Mouse (Mus musculus) CH12.LX (cell line): ENCODE results near the gene Rtcb. TPM values are rescaled to one million over a fixed set of nuclear protein-coding genes. Genes with fewer than 3 reads are reported as not detected.

Experiments
- DNase-seq: peaks from one replicate; pipeline ENCODE4 v3.0.0-alpha.2; 2013; ENCODE audit errors: extremely low read depth
- H3K27ac ChIP-seq: 2 replicates; pipeline ENCODE4 v1.5.1; 2012; ENCODE audit warnings: low read depth, mild to moderate bottlenecking, control low read depth, moderate library complexity; ENCODE audit not compliant: insufficient read depth
- H3K27me3 ChIP-seq: replicated peaks from 2 replicates; pipeline ENCODE3; 2012; ENCODE audit warnings: inconsistent platforms
- H3K36me3 ChIP-seq, 2 experiments: replicated peaks in 1 of 2; 2 replicates each; pipeline versions ENCODE3 to v1.6.1; 2012; ENCODE audit warnings: inconsistent platforms in 1 of 2, low read length in 1 of 2, mild to moderate bottlenecking in 1 of 2, mixed read lengths in 1 of 2, moderate library complexity in 1 of 2; ENCODE audit not compliant: control insufficient read depth in 1 of 2, insufficient read depth in 1 of 2
- H3K4me1 ChIP-seq, 2 experiments: 2 replicates each; pipeline ENCODE4 v1.6.1; 2012; ENCODE audit warnings: inconsistent platforms in 1 of 2, moderate library complexity in 1 of 2; ENCODE audit not compliant: insufficient read depth in 2 of 2, control insufficient read depth in 1 of 2
- H3K4me2 ChIP-seq: 2 replicates; pipeline ENCODE4 v1.6.1; 2012; ENCODE audit warnings: low read depth, mild to moderate bottlenecking, control low read depth; ENCODE audit not compliant: poor library complexity, insufficient read depth, severe bottlenecking
- H3K4me3 ChIP-seq, 3 experiments: fragments of 150-350 bp in 1 of 3; sonication (generic) in 1 of 3; replicated peaks in 1 of 3; 2 replicates each; pipeline versions ENCODE3 to v1.5.1; 2011 to 2012; ENCODE audit warnings: low read depth in 2 of 3, low read length in 2 of 3, mild to moderate bottlenecking in 2 of 3, moderate library complexity in 2 of 3, control low read depth in 1 of 3, improper control_type of control experiment in 1 of 3, inconsistent platforms in 1 of 3, mixed read lengths in 1 of 3; ENCODE audit not compliant: poor library complexity in 1 of 3
- H3K79me2 ChIP-seq: replicated peaks from 2 replicates; pipeline ENCODE4 v1.6.1; 2012; ENCODE audit warnings: mild to moderate bottlenecking, moderate library complexity; ENCODE audit not compliant: control insufficient read depth, poor library complexity, insufficient read depth, severe bottlenecking; ENCODE audit errors: extremely low read depth
- H3K9ac ChIP-seq: 2 replicates; pipeline ENCODE4 v1.6.1; 2012; ENCODE audit warnings: low read depth, mild to moderate bottlenecking, control low read depth, moderate library complexity; ENCODE audit not compliant: insufficient read depth
- H3K9me3 ChIP-seq: replicated peaks from 2 replicates; pipeline ENCODE3; 2012; ENCODE audit warnings: low read length, inconsistent platforms, mixed read lengths
- CTCF ChIP-seq, 2 experiments: IDR thresholded peaks in 1 of 2; conservative IDR thresholded peaks in 1 of 2; 2 replicates each; pipeline ENCODE4 v1.5.1; 2011 to 2012; ENCODE audit warnings: low read depth in 2 of 2, low read length in 2 of 2, improper control_type of control experiment in 1 of 2, inconsistent platforms in 1 of 2, mild to moderate bottlenecking in 1 of 2, moderate library complexity in 1 of 2
- ELF1 ChIP-seq: IDR thresholded peaks from 2 replicates; pipeline ENCODE4 v1.6.1; 2014; ENCODE audit warnings: low read depth, mild to moderate bottlenecking, inconsistent platforms, low read length, improper control_type of control experiment
- ETS1 ChIP-seq: conservative IDR thresholded peaks from 2 replicates; pipeline ENCODE4 v1.6.1; 2012; ENCODE audit warnings: low read depth, mild to moderate bottlenecking, inconsistent platforms, low read length, improper control_type of control experiment, moderate library complexity
- GABPA ChIP-seq: IDR thresholded peaks from 2 replicates; pipeline ENCODE4 v1.6.1; 2012; ENCODE audit warnings: low read depth, low read length, improper control_type of control experiment, inconsistent platforms; ENCODE audit not compliant: insufficient replicate concordance
- KAT2A ChIP-seq: IDR thresholded peaks from 2 replicates; pipeline ENCODE4 v1.6.1; 2012; ENCODE audit warnings: low read length, improper control_type of control experiment, inconsistent platforms; ENCODE audit not compliant: insufficient replicate concordance
- MAX ChIP-seq: IDR thresholded peaks from 2 replicates; pipeline ENCODE4 v1.6.1; 2011; ENCODE audit warnings: low read length, improper control_type of control experiment
- MAZ ChIP-seq: IDR thresholded peaks from 2 replicates; pipeline ENCODE4 v1.6.1; 2012; ENCODE audit warnings: low read depth, mild to moderate bottlenecking, inconsistent platforms, low read length, improper control_type of control experiment, moderate library complexity
- MEF2A ChIP-seq: IDR thresholded peaks from 2 replicates; pipeline ENCODE4 v1.6.1; 2014; ENCODE audit warnings: low read depth, mild to moderate bottlenecking, inconsistent platforms, low read length, improper control_type of control experiment, borderline replicate concordance
- MYC ChIP-seq: IDR thresholded peaks from 2 replicates; pipeline ENCODE4 v1.6.1; 2011; ENCODE audit warnings: low read depth, mild to moderate bottlenecking, improper control_type of control experiment, low read length
- PAX5 ChIP-seq: IDR thresholded peaks from 2 replicates; pipeline ENCODE4 v1.6.1; 2012; ENCODE audit warnings: low read length, inconsistent platforms, mixed read lengths
- POLR2AphosphoS2 ChIP-seq: IDR thresholded peaks from 2 replicates; pipeline ENCODE4 v1.6.1; 2011; ENCODE audit warnings: low read depth, low read length, improper control_type of control experiment
- RAD21 ChIP-seq: IDR thresholded peaks from 2 replicates; pipeline ENCODE4 v1.6.1; 2011; ENCODE audit warnings: low read depth, mild to moderate bottlenecking, low read length, improper control_type of control experiment, moderate library complexity
- SMC3 ChIP-seq: IDR thresholded peaks from 2 replicates; pipeline ENCODE4 v1.6.1; 2011; ENCODE audit warnings: low read depth, low read length, improper control_type of control experiment
- USF2 ChIP-seq: conservative IDR thresholded peaks from 2 replicates; pipeline ENCODE4 v1.6.1; 2011; ENCODE audit warnings: low read depth, low read length, improper control_type of control experiment
- ZC3H11A ChIP-seq: IDR thresholded peaks from 2 replicates; pipeline ENCODE4 v1.6.1; 2012; ENCODE audit warnings: low read depth, mild to moderate bottlenecking, inconsistent platforms, low read length, improper control_type of control experiment
- ZKSCAN1 ChIP-seq: IDR thresholded peaks from 2 replicates; pipeline ENCODE4 v1.6.1; 2012; ENCODE audit warnings: low read depth, inconsistent platforms, low read length, improper control_type of control experiment, borderline replicate concordance
- dilution Hi-C: fragments of 300-500 bp; cut with MboI; formaldehyde crosslinking; loops from 2 replicates; pipeline ENCODE4 v1.14.3; 2020; ENCODE audit warnings: low sequenced_read_pairs; ENCODE audit not compliant: extremely low pct_unique_long_range_greater_than_20kb, extremely low pct_ligation_motif_present
- in situ Hi-C: fragments of 300-500 bp; cut with MboI; formaldehyde crosslinking; loops from 3 replicates; pipeline ENCODE4 v1.14.3; 2019; ENCODE audit warnings: low sequenced_read_pairs, low pct_ligation_motif_present, low pct_unique_long_range_greater_than_20kb, mixed read lengths
- polyA plus RNA-seq: library from polyadenylated mRNA; unstranded; fragments of >175 nt; gene quantifications from 2 replicates; pipeline ENCODE4 v1.2.1, GENCODE M21; 2012; ENCODE audit warnings: low read depth; ENCODE audit not compliant: insufficient read length
- total RNA-seq, 2 experiments: library from RNA; depleted of rRNA; stranded (reverse); fragments of 300-350 nt in 1 of 2; fragments of >200 nt in 1 of 2; gene quantifications; 2 replicates each; pipeline ENCODE4 v1.2.3; 2012 to 2014

Rtcb gene
- total and polyA plus RNA-seq, 3 experiments, result 192 to 239 (median 225) TPM

- Histone ChIP-seq H3K36me3 (no peaks in the 10 kb centered on the region), H3K4me3 (no peak overlapping the region), H3K27me3 (no peaks in the 10 kb centered on the region), H3K9me3 (no peaks in the 10 kb centered on the region), H3K79me2 (no peaks in the 10 kb centered on the region), H3K4me1 (peaks cover 0 to 11% of the 10 kb centered on the region in 2 experiments; a peak in 2 of 4 replicates), H3K4me2 (no peak overlapping the region), H3K9ac (no peak overlapping the region), H3K27ac (no peak overlapping the region)
- in situ Hi-C loops (loop anchor here (5.0 to 25.0 kb wide), 2 partner anchors 84 to 494 kb away; no protein-coding TSS in a partner anchor), dilution Hi-C loops (no loop called here)
- DNase-seq, result peak; percentile 62
- TF ChIP-seq ZC3H11A (no peak), USF2 (no peak), MYC (no peak), ZKSCAN1 (no peak), ELF1 (no peak), GABPA (no peak), KAT2A (no peak), RAD21 (peak; percentile 87), CTCF (conservative IDR thresholded peaks at IDR 0.05 in 1 of 2, IDR thresholded peaks at IDR 0.05 in 1 of 2; ENCODE audit: low read depth in 2 of 2, low read length in 2 of 2) (peak; percentile 62 to 85), SMC3 (peak; percentile 62)
Measured at GRCm38 (mm10) chr10:85968157-85968634, 10.6 kb upstream of the Rtcb start.

GRCm38 (mm10) chr10:85967411-85968156 is 10.0 kb upstream of the Rtcb start:
- Histone ChIP-seq H3K4me3 (no peak overlapping the region), H3K27me3 (no peaks in the 10 kb centered on the region), H3K79me2 (no peaks in the 10 kb centered on the region), H3K9ac (no peak overlapping the region), H3K36me3 (no peaks in the 10 kb centered on the region), H3K4me2 (no peak overlapping the region), H3K4me1 (peaks cover 0 to 11% of the 10 kb centered on the region in 2 experiments; a peak in 2 of 4 replicates), H3K27ac (no peak overlapping the region), H3K9me3 (no peaks in the 10 kb centered on the region)
- in situ Hi-C loops (loop anchor here (5.0 to 25.0 kb wide), 2 partner anchors 85 to 495 kb away; no protein-coding TSS in a partner anchor), dilution Hi-C loops (no loop called here)
- no peak for DNase-seq
- TF ChIP-seq KAT2A (no peak), ELF1 (no peak), POLR2AphosphoS2 (no peak), GABPA (no peak), MEF2A (no peak), PAX5 (no peak), MAZ (no peak), MAX (no peak), ETS1 (no peak)
